Mouse (Mus musculus) ES-E14 (cell line): ENCODE results near the gene Gm28051. TPM values are rescaled to one million over a fixed set of nuclear protein-coding genes. Genes with fewer than 3 reads are reported as not detected.
A peak's percentile ranks its signal among the peaks of the same experiment; 100 is the strongest.

Experiments
- DNase-seq: peaks from one replicate; pipeline ENCODE4 v3.0.0-alpha.2; 2013; ENCODE audit warnings: low read depth, low spot score
- H3K27ac ChIP-seq: 2 replicates; pipeline ENCODE4 v1.5.1; 2012; ENCODE audit warnings: low read depth, mild to moderate bottlenecking, low read length, moderate library complexity, mixed read lengths; ENCODE audit not compliant: poor library complexity, insufficient read depth, severe bottlenecking
- H3K36me3 ChIP-seq: 2 replicates; pipeline ENCODE4 v1.6.1; 2012; ENCODE audit warnings: mild to moderate bottlenecking, low read length, moderate library complexity, mixed read lengths; ENCODE audit not compliant: control insufficient read depth, poor library complexity, insufficient read depth, severe bottlenecking
- H3K4me1 ChIP-seq, 2 experiments: fragments of 150-350 bp in 1 of 2; sonication (generic) in 1 of 2; 2 replicates each; pipeline ENCODE4 v1.6.1; 2012; ENCODE audit warnings: low read length in 2 of 2, mild to moderate bottlenecking in 1 of 2, mixed read lengths in 1 of 2; ENCODE audit not compliant: control insufficient read depth in 2 of 2, insufficient read depth in 2 of 2, poor library complexity in 1 of 2
- H3K4me3 ChIP-seq, 2 experiments: fragments of 150-350 bp in 1 of 2; sonication (generic) in 1 of 2; 2 replicates each; pipeline ENCODE4 v1.5.1; 2012; ENCODE audit warnings: low read length in 2 of 2, low read depth in 1 of 2, mild to moderate bottlenecking in 1 of 2, mixed read lengths in 1 of 2; ENCODE audit not compliant: insufficient read depth in 1 of 2, poor library complexity in 1 of 2, severe bottlenecking in 1 of 2
- H3K9ac ChIP-seq: 2 replicates; pipeline ENCODE4 v1.6.1; 2012; ENCODE audit warnings: low read depth, mild to moderate bottlenecking, low read length, mixed read lengths; ENCODE audit not compliant: poor library complexity, insufficient read depth, severe bottlenecking
- H3K9me3 ChIP-seq: fragments of 150-350 bp; sonication (generic); 2 replicates; pipeline ENCODE4 v1.6.1; 2012; ENCODE audit warnings: low read depth, mild to moderate bottlenecking, low read length; ENCODE audit not compliant: control insufficient read depth, insufficient read depth
- CHD2 ChIP-seq: IDR thresholded peaks from 2 replicates; pipeline ENCODE4 v1.6.1; 2014; ENCODE audit warnings: mild to moderate bottlenecking, low read depth, low read length, inconsistent platforms
- HCFC1 ChIP-seq: IDR thresholded peaks from 2 replicates; pipeline ENCODE4 v1.6.1; 2012; ENCODE audit warnings: low read length, inconsistent platforms, borderline replicate concordance; ENCODE audit not compliant: insufficient read depth
- MAFK ChIP-seq: IDR thresholded peaks from 2 replicates; pipeline ENCODE4 v1.6.1; 2014; ENCODE audit warnings: mild to moderate bottlenecking, low read depth, low read length, inconsistent platforms; ENCODE audit not compliant: insufficient read depth
- ZC3H11A ChIP-seq: IDR thresholded peaks from 2 replicates; pipeline ENCODE4 v1.6.1; 2012; ENCODE audit warnings: low read depth, mild to moderate bottlenecking, inconsistent platforms, low read length, borderline replicate concordance
- ZNF384 ChIP-seq: IDR thresholded peaks from 2 replicates; pipeline ENCODE4 v1.6.1; 2012; ENCODE audit warnings: low read depth, low read length, inconsistent platforms
- in situ Hi-C, 2 experiments: fragments of 600-800 bp; cut with MboI; formaldehyde crosslinking; loops; one replicate each; pipeline ENCODE4 v1.15.1; 2025; ENCODE audit warnings: low sequenced_read_pairs in 2 of 2, inconsistent platforms in 1 of 2; ENCODE audit not compliant: unreplicated experiment in 2 of 2
- total RNA-seq: library from RNA; depleted of rRNA; stranded (reverse); fragments of 300-350 nt; gene quantifications from 2 replicates; pipeline ENCODE4 v1.2.3, GENCODE M21; 2012

The Gm28051 gene
- total RNA-seq, 1 experiment: not detected

GRCm38 (mm10) chr12:102784899-102785592 is 27.5 kb upstream of the Gm28051 start:
- peaks cover 0 to 6% of the 10 kb centered on the region in 2 experiments; a peak in 1 of 4 replicates for H3K4me1 ChIP-seq
- DNase-seq: no peak
- no peaks in the 10 kb centered on the region for H3K9me3 ChIP-seq
- H3K9ac ChIP-seq: no peak overlapping the region; the same call in 1 of the 2 replicates
- in situ Hi-C loops: no loop called here
- no peak overlapping the region for H3K27ac ChIP-seq
- peaks cover 18% of the 10 kb centered on the region for H3K36me3 ChIP-seq
- TF ChIP-seq MAFK (no peak), CHD2 (no peak), ZC3H11A (no peak), HCFC1 (no peak), ZNF384 (no peak)
- H3K4me3 ChIP-seq: no peak overlapping the region

- Histone ChIP-seq H3K4me3 (no peak overlapping the region), H3K9ac (no peak overlapping the region), H3K36me3 (peaks cover 15% of the 10 kb centered on the region), H3K27ac (no peak overlapping the region), H3K4me1 (peaks cover 0 to 8% of the 10 kb centered on the region in 2 experiments; a peak in 2 of 4 replicates), H3K9me3 (no peaks in the 10 kb centered on the region)
- no peak for DNase-seq
- in situ Hi-C loops: no loop called here
- TF ChIP-seq MAFK (no peak), CHD2 (no peak), ZC3H11A (no peak)
Observed at GRCm38 (mm10) chr12:102782841-102783240, 25.3 kb upstream of the Gm28051 start.

GRCm38 (mm10) chr12:102779452-102779851 is 21.9 kb upstream of the Gm28051 start:
- Histone ChIP-seq H3K9me3 (no peaks in the 10 kb centered on the region), H3K27ac (no peak overlapping the region), H3K9ac (no peak overlapping the region), H3K4me1 (peaks cover 0 to 4% of the 10 kb centered on the region in 2 experiments; a peak in 2 of 4 replicates), H3K4me3 (no peak overlapping the region), H3K36me3 (peaks cover 31% of the 10 kb centered on the region)
- peak; percentile 56 for DNase-seq
- in situ Hi-C loops: no loop called here
- TF ChIP-seq ZNF384: no peak
- no peak for TF ChIP-seq MAFK
- TF ChIP-seq HCFC1: no peak
- TF ChIP-seq CHD2: no peak
- no peak for TF ChIP-seq ZC3H11A

GRCm38 (mm10) chr12:102778151-102778550 is 20.6 kb upstream of the Gm28051 start:
- no peak for TF ChIP-seq CHD2
- TF ChIP-seq ZC3H11A: no peak
- TF ChIP-seq ZNF384: no peak
- TF ChIP-seq HCFC1: no peak
- no peak for TF ChIP-seq MAFK
- peaks cover 0 to 4% of the 10 kb centered on the region in 2 experiments; a peak in 2 of 4 replicates for H3K4me1 ChIP-seq
- no peaks in the 10 kb centered on the region for H3K9me3 ChIP-seq
- H3K27ac ChIP-seq: no peak overlapping the region
- no peak for DNase-seq
- peaks cover 35% of the 10 kb centered on the region for H3K36me3 ChIP-seq
- in situ Hi-C loops: no loop called here
- no peak overlapping the region for H3K9ac ChIP-seq
- no peak overlapping the region for H3K4me3 ChIP-seq

GRCm38 (mm10) chr12:102776035-102776434 is 18.5 kb upstream of the Gm28051 start:
- no peak overlapping the region for H3K27ac ChIP-seq
- H3K9ac ChIP-seq: no peak overlapping the region
- H3K36me3 ChIP-seq: peaks cover 52% of the 10 kb centered on the region
- in situ Hi-C loops: no loop called here
- peaks cover 0 to 6% of the 10 kb centered on the region in 2 experiments; a peak in 2 of 4 replicates for H3K4me1 ChIP-seq
- TF ChIP-seq HCFC1: no peak
- TF ChIP-seq ZNF384: no peak
- TF ChIP-seq ZC3H11A: no peak
- no peak for TF ChIP-seq CHD2
- TF ChIP-seq MAFK: no peak
- no peak overlapping the region for H3K4me3 ChIP-seq
- DNase-seq: no peak
- H3K9me3 ChIP-seq: no peaks in the 10 kb centered on the region
